Mouse (Mus musculus) embryo, embryonic 9.5 days (tissue): ENCODE data around the gene Map4k2.
A peak's percentile ranks its signal among the peaks of the same experiment; 100 is the strongest.
"Not testable (repeated sequence)": the region's sequence is repeated elsewhere in the genome, so short reads cannot be mapped to it uniquely, and the experiment has no call there.

ENCODE experiments used
- DNase-seq: peaks from one replicate; pipeline ENCODE4 v3.0.0-alpha.2; 2017; ENCODE audit errors: extremely low spot score

Gene Map4k2

GRCm38 (mm10) chr19:6340524-6341452 lies at the start of gene Map4k2:
Gene Map4k2 (plus strand): TSS chr19:6341135.
- DNase-seq, result peak; percentile 82

DNA sequence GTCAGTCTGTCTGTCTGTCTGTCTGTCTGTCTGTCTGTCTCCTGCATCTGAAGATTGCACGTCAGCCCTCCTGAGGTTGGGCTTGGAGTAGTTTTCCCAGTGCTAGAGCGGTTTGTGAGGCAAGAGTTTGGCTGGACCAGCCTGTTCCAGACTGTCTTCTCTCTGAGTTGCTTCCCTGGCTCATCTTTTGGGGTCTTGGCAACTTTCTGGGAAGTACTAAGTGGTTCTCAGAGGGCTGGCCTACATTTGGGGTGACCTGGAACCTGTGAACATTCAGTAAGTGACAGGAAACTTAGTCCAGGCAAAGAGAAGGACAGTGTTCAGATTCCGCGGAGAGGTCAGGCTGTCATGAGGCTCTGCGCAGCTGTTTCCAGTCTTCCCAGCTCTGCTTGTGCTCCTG lies 48.7 kb upstream of the Map4k2 start:
- DNase-seq, result no peak

DNA sequence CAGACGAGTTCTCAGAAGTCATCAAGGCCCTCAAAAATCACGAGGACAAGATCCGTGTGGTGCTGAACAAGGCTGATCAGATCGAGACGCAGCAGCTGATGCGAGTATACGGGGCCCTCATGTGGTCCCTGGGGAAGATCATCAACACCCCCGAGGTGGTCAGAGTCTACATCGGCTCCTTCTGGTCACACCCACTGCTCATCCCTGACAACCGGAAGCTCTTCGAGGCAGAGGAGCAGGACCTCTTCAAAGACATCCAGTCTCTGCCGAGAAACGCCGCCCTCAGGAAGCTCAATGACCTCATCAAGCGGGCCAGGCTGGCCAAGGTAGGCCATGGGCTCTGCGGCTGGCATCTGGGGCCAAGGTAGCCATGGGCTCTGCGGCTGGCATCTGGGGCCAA lies 46.6 kb upstream of the Map4k2 start:
- DNase-seq, result no peak

DNA sequence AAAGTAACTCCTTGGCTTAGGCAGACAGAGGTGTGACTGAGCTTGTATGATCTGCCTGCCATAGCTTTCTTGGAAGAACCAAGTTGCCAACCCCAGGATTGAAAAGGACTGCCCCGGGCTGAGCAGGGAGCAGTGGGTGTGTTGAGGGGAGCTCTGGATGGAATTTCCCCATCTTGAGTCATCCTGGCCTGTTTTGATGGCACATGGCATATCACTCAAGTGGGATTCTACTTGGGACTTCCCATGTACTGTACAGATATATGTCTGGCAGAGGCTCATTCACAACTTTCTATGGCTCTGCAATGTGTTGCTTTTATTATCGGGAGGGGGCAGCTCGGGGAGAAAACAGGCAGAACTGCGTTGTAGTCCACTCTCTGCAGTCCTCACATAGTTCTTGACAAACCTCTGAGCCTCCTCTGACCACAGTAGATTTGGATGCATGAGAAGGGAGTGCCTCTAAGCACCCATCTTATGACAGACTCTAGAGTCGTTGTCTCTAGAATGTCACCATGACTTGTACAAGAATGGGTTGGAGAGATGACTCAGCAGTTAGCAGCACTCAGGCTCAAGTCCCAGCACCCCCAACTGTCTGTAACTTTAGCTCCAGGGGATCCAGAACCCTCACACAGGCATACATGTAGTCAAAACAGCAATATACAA lies 44.3 kb upstream of the Map4k2 start:
- DNase-seq, result no peak

DNA sequence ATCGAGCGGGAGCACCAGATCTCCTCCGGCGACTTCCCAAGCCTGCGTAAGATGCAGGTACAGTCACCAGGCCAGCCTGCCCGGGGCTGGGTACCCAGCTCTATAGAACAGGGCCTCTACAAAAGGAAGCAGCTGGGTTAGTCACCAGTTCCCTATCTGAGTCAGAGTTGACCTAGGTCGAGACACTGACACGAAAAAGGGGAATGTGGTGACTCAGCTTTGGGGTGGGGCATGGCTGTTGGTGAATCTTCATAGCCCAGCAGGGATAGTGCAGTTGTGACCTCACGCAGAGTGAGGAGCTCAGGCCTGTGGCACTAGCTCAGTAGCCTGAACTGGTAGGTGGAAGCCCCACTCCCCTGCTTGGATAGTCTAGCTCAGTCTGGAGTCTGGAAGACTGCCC lies 43.3 kb upstream of the Map4k2 start:
- DNase-seq, result no peak

GRCm38 (mm10) chr19:6299003-6299402 lies 41.9 kb upstream of the Map4k2 start:
- no peak for DNase-seq

GRCm38 (mm10) chr19:6299450-6300267 lies 41.3 kb upstream of the Map4k2 start:
- DNase-seq, result no peak

- no peak for DNase-seq
Measured at GRCm38 (mm10) chr19:6300402-6300841, 40.5 kb upstream of the Map4k2 start.

- no peak for DNase-seq
Measured at GRCm38 (mm10) chr19:6302114-6302513, 38.8 kb upstream of the Map4k2 start.

DNA sequence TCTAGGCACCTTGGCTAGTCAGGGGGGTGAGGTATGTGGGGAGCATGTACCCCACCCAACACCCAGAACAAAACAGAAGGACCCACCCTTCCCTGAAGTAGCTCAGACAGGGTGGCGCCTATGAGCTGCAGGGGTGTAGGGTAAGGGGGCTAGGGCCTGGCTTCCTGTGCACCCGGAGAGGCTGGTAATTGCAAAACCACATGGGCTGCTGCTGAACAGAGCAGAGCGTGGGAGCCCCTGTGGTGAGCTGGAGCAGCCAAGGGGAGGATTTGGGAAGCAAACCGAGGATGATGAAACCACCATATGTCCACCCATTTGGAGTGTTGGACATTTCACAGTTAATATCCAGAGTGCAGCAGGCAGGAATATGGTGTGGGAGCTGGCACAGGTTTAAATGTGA lies 38.4 kb upstream of the Map4k2 start:
- no peak for DNase-seq

DNA sequence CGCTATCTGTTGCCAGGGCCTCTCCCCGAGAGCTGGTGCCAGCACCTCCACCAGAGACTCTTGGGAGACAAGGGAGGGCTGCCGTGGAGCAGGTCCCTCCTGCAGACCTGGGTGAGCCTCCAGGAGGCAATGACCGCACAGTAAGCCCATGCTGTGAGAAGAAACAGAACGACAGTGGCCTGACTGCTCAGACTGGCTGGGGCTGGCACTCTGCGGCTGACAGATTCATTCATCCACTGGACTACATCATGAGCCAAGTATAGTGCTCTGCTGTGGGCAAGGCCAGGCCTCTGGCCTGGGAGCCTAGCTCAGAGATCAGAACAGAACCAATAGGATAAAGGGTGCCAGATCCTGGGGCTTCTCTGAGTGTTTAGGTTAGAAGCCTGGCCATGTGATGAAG lies 37.1 kb upstream of the Map4k2 start:
- no peak for DNase-seq

GRCm38 (mm10) chr19:6304787-6305516 lies 36.0 kb upstream of the Map4k2 start:
- DNase-seq, result peak; percentile 93

DNA sequence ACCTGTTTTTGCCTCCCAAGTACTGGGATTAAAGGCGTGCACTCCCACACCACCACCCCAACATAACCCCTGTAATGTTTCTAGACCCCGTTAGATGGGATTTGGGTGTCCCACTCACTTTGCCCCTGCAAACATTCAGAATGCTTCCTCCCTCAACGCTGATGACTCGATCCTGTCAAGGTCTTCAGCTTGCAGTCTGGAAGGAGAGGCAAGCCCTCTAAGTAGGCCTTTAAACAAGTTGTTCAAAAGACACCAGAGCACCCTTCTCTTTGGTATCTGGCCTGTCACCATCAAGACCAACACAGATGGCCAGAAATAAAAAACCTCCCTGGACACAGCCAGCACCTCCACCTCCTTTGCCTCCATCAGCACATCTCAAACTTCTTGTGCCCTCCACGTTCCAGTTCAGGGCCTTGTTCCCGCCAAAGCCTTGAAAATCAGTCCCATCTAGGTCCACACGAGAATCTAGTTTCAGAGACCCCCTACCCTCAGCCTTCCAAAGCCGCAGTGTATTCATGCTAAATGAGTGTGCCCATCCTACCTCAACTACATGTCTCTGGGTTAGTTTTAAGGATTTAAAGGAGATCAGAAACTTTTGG lies 35.3 kb upstream of the Map4k2 start:
- DNase-seq, result no peak

DNA sequence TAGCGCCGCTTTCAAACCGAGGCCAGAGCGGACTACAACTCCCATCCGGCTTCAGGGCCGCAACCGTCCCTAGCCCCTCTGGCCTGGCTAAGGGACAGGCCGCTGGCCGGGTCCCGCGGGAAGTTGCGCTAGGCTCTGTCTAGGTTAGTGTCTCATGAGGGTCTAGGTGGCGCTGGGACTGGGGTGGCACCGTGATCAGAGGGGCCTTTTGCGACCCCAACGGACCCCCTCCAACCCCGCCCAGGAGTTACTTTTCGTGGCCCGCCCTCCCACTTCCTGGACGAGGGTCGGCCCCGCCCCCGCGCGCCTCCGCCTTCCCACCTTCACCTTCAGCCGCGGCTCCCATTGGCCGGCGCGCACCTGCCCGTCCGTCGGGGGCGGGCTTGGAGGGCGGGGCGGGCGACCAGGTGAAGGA lies 34.8 kb upstream of the Map4k2 start, which contains the start of gene Cdc42bpg:
Cdc42bpg (plus strand) TSS at position 320 of the 415 bp plus-strand sequence.
- peak; percentile 86 for DNase-seq

- DNase-seq, result peak; percentile 76
Measured at GRCm38 (mm10) chr19:6306586-6306985, 34.3 kb upstream of the Map4k2 start.

GRCm38 (mm10) chr19:6307733-6308531 lies 33.0 kb upstream of the Map4k2 start:
- no peak for DNase-seq

DNA sequence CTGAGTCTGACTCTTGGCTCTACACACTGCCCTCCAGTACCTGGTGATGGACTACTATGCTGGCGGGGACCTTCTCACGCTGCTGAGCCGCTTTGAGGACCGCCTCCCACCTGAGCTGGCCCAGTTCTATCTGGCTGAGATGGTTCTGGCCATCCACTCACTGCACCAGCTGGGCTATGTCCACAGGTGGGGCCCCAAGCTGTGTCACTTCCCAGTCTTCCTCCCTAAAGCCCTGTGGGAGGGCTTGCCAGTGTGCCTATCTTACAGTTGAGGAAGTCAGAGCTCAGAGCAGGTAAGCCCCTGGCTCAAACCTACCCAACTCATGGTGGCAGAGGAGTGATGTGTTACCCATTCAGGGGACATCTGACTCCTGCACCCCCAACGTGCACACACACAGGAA lies 30.8 kb upstream of the Map4k2 start:
- DNase-seq, result no peak

DNA sequence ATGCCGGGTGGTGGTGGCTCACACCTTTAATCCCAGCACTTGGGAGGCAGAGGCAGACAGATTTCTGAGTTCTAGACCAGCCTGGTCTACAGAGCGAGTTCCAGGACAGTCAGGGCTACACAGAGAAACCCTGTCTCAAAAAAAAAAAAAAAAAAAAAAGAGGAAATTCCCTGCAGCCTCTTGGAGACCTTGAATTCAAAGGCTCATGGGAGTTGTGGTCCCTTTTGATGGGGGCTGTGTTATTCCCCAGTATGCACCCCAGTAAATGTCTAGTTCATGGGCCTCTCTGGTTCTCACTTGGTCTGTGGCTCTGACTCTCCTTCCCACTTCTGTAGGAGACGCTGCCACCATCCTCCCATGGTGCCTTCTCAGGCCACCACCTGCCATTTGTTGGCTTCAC lies 29.2 kb upstream of the Map4k2 start:
- DNase-seq, result not testable (repeated sequence)

DNA sequence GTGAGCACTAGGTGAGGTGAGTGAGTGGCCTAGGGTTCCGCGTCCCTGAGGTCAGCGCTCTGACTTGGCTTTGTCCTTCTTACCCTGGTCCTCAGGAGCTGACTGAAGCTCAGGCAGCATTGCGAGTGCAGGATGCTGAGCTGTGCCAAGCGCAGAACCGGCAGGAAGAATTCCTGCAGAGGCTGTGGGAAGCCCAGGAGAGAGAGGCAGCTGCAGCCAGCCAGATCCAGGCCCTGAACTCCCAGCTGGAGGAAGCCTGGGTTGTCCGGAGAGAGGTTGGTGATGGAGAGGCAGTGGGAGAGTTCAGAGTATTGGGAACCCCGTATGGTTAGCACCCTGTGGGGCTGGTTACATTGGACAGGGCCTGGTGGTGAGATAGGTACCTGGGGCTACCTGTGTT lies 27.1 kb upstream of the Map4k2 start:
- no peak for DNase-seq

DNA sequence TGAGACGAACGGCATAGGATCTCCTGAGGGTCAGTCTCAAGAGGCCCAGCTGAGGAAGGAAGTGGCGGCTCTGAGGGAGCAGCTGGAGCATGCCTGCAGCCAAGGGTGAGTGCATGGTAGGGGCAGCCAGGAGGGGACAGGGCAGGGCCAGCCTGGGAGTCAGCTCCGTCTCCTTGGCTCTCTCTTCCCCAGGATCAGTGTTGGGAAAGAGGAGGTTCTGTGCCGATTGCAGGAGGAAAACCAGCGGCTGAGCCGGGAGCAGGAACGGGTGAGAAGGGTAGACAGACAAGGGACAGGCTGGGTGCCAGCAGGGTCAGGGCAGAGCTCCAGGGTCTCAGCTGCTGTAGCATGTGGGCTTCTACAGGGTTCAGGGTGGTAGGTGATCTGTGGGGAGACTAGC lies 26.4 kb upstream of the Map4k2 start:
- DNase-seq, result no peak
